Mouse (Mus musculus) cortical plate, adult 2 months (tissue): ENCODE measurements at regions not wholly inside any gene's neighbourhood (a gene's known extent, or its start where the extent isn't known, plus 50 kb on each side); places are given as distances from the start of the nearest gene placed in this dataset.

ENCODE experiments used
- CTCF ChIP-seq: fragments of 200-500 bp; IDR thresholded peaks from 2 replicates; pipeline ENCODE4 v1.5.1; 2011; ENCODE audit warnings: mild to moderate bottlenecking, control low read depth, low read length; ENCODE audit not compliant: insufficient read depth; ENCODE audit errors: extremely low read depth
- POLR2A ChIP-seq: fragments of 200-500 bp; IDR thresholded peaks from 2 replicates; pipeline ENCODE4 v1.6.1; 2011; ENCODE audit warnings: mild to moderate bottlenecking, low read length, control low read depth; ENCODE audit not compliant: insufficient read depth; ENCODE audit errors: extremely low read depth

- no peak for TF ChIP-seq POLR2A
- no peak for TF ChIP-seq CTCF
Observed at GRCm38 (mm10) chr14:105369637-105370435, 111.5 kb downstream of the Ndfip2 start.
